Mouse (Mus musculus): ENCODE data around the gene Tmem81. TPM values are rescaled to one million over a fixed set of nuclear protein-coding genes. Genes with fewer than 3 reads are reported as not detected.
A peak's percentile ranks its signal among the peaks of the same experiment; 100 is the strongest.

The Tmem81 gene
- polyA plus RNA-seq, 1 experiment from 2014 or later = 2.5 TPM

- no peak for ATAC-seq (replicated peaks; ENCODE audit: low FRiP score)
- no peaks in the 10 kb centered on the region for H3K36me3 ChIP-seq (ENCODE audit: control insufficient read depth, insufficient read depth, low read length)
- H3K4me2 ChIP-seq = no peak overlapping the region
- DNase-seq (ENCODE audit: low spot score) = no peak
- no peak overlapping the region for H3K27ac ChIP-seq (ENCODE audit: low read depth, low read length)
- 23% methylated on average over 4 of the region's 4 CpGs for WGBS
- H3K4me3 ChIP-seq (ENCODE audit: low read depth, low read length) = no peak overlapping the region
- no peaks in the 10 kb centered on the region for H3K9me3 ChIP-seq (ENCODE audit: control insufficient read depth, low read length)
- no peaks in the 10 kb centered on the region for H3K4me1 ChIP-seq (replicated peaks; ENCODE audit: control insufficient read depth, insufficient read depth, low read length)
- H3K9ac ChIP-seq (ENCODE audit: low read depth, low read length) = no peak overlapping the region
- no peaks in the 10 kb centered on the region for H3K27me3 ChIP-seq (replicated peaks; ENCODE audit: control insufficient read depth, insufficient read depth, low read length)
Observed at GRCm38 (mm10) chr1:132523920-132524319, 17.9 kb downstream of the Tmem81 start.

DNA sequence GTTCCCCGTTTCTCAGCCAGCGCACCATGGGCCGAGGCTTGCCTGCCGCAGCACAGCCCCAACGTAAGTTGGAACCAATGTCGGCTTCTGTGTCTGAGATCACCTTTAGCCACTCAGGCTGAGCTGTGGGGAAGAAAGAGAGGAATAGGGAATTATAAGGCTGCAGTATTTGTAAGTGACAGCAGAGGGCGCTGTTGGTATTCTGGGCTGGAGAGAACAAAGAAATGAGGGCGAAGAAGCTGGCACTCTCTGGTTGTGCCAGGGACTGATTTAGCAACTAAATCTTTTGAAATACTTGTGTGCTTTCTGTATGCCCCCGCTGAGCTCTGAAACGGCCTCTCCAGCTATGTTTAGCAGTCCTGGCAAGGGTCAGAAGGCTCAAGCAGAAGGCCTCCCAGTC is 19.8 kb downstream of the Tmem81 start:
- DNase-seq (ENCODE audit: low spot score) (peak; percentile 58), ATAC-seq (replicated peaks; ENCODE audit: low FRiP score) (no peak)
- Histone ChIP-seq H3K9ac (ENCODE audit: low read depth, low read length) (no peak overlapping the region), H3K4me1 (replicated peaks; ENCODE audit: control insufficient read depth, insufficient read depth, low read length) (no peaks in the 10 kb centered on the region), H3K9me3 (ENCODE audit: control insufficient read depth, low read length) (no peaks in the 10 kb centered on the region), H3K4me3 (ENCODE audit: low read depth, low read length) (no peak overlapping the region), H3K36me3 (ENCODE audit: control insufficient read depth, insufficient read depth, low read length) (no peaks in the 10 kb centered on the region), H3K27me3 (replicated peaks; ENCODE audit: control insufficient read depth, insufficient read depth, low read length) (no peaks in the 10 kb centered on the region), H3K27ac (ENCODE audit: low read depth, low read length) (no peak overlapping the region), H3K4me2 (no peak overlapping the region)
- 10% methylated on average over 10 of the region's 10 CpGs for WGBS

GRCm38 (mm10) chr1:132528071-132528470 is 22.0 kb downstream of the Tmem81 start:
- Histone ChIP-seq H3K27me3 (replicated peaks; ENCODE audit: control insufficient read depth, insufficient read depth, low read length) (peaks cover 2% of the 10 kb centered on the region; the same call in 1 of the 2 replicates), H3K9me3 (ENCODE audit: control insufficient read depth, low read length) (no peaks in the 10 kb centered on the region), H3K9ac (ENCODE audit: low read depth, low read length) (no peak overlapping the region), H3K36me3 (ENCODE audit: control insufficient read depth, insufficient read depth, low read length) (no peaks in the 10 kb centered on the region), H3K4me1 (replicated peaks; ENCODE audit: control insufficient read depth, insufficient read depth, low read length) (no peaks in the 10 kb centered on the region), H3K4me3 (ENCODE audit: low read depth, low read length) (no peak overlapping the region), H3K4me2 (no peak overlapping the region), H3K27ac (ENCODE audit: low read depth, low read length) (no peak overlapping the region)
- DNase-seq (ENCODE audit: low spot score) (no peak), ATAC-seq (replicated peaks; ENCODE audit: low FRiP score) (no peak)
- 92% methylated on average over 13 of the region's 13 CpGs for WGBS

DNA sequence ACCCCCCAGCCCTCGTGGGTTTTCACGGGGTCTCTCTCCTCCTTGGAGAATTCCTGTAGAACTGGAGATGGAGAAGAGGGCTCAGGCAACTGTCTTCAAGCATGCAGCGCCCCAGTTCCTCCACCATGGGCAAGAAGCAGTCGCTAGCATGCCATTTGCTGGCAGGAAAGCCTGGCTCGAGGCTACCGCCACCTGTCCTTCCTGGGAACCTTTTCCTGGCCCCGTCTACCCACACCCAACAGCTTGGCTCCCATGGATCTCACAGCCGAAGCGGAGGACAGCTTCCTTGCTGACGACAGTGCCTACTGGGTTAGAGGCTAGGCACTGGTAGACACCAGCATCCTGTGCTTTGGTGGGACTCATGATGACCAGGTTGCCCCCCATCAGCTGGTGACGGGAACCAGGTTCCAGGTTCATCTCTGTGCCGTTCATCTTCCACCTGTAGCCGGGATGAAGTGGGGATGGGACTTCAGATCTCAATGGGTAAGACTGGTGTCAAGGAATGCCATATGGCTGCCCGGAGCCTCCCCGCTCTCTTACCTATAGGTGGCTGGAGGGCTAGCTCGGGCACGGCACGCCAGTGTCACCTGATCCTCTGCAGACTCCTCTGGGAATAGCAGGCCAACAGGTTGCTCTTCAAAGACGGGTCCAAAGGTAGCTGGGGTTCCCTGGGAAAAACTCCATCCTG is 22.8 kb downstream of the Tmem81 start:
- Histone ChIP-seq H3K9ac (ENCODE audit: low read depth, low read length) (no peak overlapping the region), H3K4me2 (no peak overlapping the region), H3K36me3 (ENCODE audit: control insufficient read depth, insufficient read depth, low read length) (no peaks in the 10 kb centered on the region), H3K27ac (ENCODE audit: low read depth, low read length) (no peak overlapping the region), H3K9me3 (ENCODE audit: control insufficient read depth, low read length) (no peaks in the 10 kb centered on the region), H3K4me3 (ENCODE audit: low read depth, low read length) (no peak overlapping the region), H3K4me1 (replicated peaks; ENCODE audit: control insufficient read depth, insufficient read depth, low read length) (no peaks in the 10 kb centered on the region), H3K27me3 (replicated peaks; ENCODE audit: control insufficient read depth, insufficient read depth, low read length) (peaks cover 8% of the 10 kb centered on the region; the same call in 1 of the 2 replicates)
- DNase-seq (ENCODE audit: low spot score) (no peak), ATAC-seq (replicated peaks; ENCODE audit: low FRiP score) (no peak)
- WGBS = 83% methylated on average over 19 of the region's 19 CpGs

DNA sequence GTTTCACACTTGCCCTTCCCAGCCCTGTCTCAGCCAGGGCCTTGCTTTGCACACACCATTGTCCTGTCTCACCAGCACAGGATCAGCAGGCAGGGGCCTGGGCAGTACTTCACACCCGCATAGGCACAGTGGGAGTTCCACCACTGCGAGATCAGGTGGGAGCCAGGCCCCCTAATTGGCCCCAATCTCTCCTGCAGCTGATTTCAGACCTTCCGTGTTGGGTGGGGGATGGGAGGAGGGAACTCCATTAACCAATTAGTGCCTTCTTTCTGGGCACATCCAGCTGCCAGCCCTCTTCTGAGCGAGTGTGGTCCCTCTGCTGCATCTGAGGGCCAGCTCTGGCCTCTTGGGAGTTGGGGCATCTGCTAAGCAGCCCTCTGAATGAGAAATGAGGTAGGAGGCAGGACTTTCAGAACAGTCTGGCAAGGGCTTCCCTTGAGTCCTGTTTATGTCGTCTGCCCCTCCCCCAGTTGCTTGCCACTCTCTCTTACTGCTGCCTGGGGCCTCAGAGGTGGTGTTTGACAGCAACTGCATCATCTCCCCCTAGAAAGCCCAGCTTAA is 24.7 kb downstream of the Tmem81 start:
- ATAC-seq (replicated peaks; ENCODE audit: low FRiP score) (no peak), DNase-seq (ENCODE audit: low spot score) (no peak)
- Histone ChIP-seq H3K4me3 (ENCODE audit: low read depth, low read length) (no peak overlapping the region), H3K9ac (ENCODE audit: low read depth, low read length) (no peak overlapping the region), H3K9me3 (ENCODE audit: control insufficient read depth, low read length) (no peaks in the 10 kb centered on the region), H3K36me3 (ENCODE audit: control insufficient read depth, insufficient read depth, low read length) (no peaks in the 10 kb centered on the region), H3K4me2 (no peak overlapping the region), H3K4me1 (replicated peaks; ENCODE audit: control insufficient read depth, insufficient read depth, low read length) (no peaks in the 10 kb centered on the region), H3K27me3 (replicated peaks; ENCODE audit: control insufficient read depth, insufficient read depth, low read length) (peaks cover 8% of the 10 kb centered on the region; the same call in 1 of the 2 replicates), H3K27ac (ENCODE audit: low read depth, low read length) (no peak overlapping the region)
- 2% methylated on average over 5 of the region's 5 CpGs for WGBS

DNA sequence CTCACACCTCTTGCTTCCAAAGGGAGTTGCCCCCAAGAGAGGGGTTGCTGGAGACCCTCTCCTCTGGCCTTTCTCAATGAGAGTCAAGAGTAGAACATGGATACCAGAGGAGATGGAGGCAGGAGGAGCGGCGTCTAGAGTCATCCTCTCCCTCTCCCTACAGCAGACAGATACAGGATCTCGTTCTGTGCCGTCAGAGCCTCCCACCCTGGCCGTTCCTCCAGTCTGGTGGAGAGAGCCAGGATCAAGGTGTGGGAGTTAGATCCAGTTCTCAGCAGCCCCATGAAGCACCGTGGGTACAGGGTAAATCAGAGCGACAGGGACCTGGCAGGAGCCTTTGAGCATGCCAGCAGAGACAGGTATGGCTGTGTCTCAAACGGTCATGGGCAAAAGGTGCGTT is 26.5 kb downstream of the Tmem81 start:
- Histone ChIP-seq H3K4me3 (ENCODE audit: low read depth, low read length) (no peak overlapping the region), H3K4me2 (no peak overlapping the region), H3K4me1 (replicated peaks; ENCODE audit: control insufficient read depth, insufficient read depth, low read length) (no peaks in the 10 kb centered on the region), H3K9ac (ENCODE audit: low read depth, low read length) (no peak overlapping the region), H3K27ac (ENCODE audit: low read depth, low read length) (no peak overlapping the region), H3K36me3 (ENCODE audit: control insufficient read depth, insufficient read depth, low read length) (no peaks in the 10 kb centered on the region), H3K27me3 (replicated peaks; ENCODE audit: control insufficient read depth, insufficient read depth, low read length) (peaks cover 8% of the 10 kb centered on the region; the same call in 1 of the 2 replicates), H3K9me3 (ENCODE audit: control insufficient read depth, low read length) (no peaks in the 10 kb centered on the region)
- no peak for DNase-seq (ENCODE audit: low spot score)
- no peak for ATAC-seq (replicated peaks; ENCODE audit: low FRiP score)
- WGBS = 50% methylated on average over 9 of the region's 9 CpGs

- H3K27ac ChIP-seq (ENCODE audit: low read depth, low read length) = no peak overlapping the region
- no peaks in the 10 kb centered on the region for H3K36me3 ChIP-seq (ENCODE audit: control insufficient read depth, insufficient read depth, low read length)
- H3K4me2 ChIP-seq = no peak overlapping the region
- H3K27me3 ChIP-seq (replicated peaks; ENCODE audit: control insufficient read depth, insufficient read depth, low read length) = peaks cover 11% of the 10 kb centered on the region; the same call in 1 of the 2 replicates
- H3K4me1 ChIP-seq (replicated peaks; ENCODE audit: control insufficient read depth, insufficient read depth, low read length) = no peaks in the 10 kb centered on the region
- ATAC-seq (replicated peaks; ENCODE audit: low FRiP score) (no peak), DNase-seq (ENCODE audit: low spot score) (no peak)
- no peak overlapping the region for H3K4me3 ChIP-seq (ENCODE audit: low read depth, low read length)
- WGBS = 2% methylated on average over 5 of the region's 8 CpGs
- no peak overlapping the region for H3K9ac ChIP-seq (ENCODE audit: low read depth, low read length)
- H3K9me3 ChIP-seq (ENCODE audit: control insufficient read depth, low read length) = no peaks in the 10 kb centered on the region
Observed at GRCm38 (mm10) chr1:132533840-132534239, 27.8 kb downstream of the Tmem81 start.

DNA sequence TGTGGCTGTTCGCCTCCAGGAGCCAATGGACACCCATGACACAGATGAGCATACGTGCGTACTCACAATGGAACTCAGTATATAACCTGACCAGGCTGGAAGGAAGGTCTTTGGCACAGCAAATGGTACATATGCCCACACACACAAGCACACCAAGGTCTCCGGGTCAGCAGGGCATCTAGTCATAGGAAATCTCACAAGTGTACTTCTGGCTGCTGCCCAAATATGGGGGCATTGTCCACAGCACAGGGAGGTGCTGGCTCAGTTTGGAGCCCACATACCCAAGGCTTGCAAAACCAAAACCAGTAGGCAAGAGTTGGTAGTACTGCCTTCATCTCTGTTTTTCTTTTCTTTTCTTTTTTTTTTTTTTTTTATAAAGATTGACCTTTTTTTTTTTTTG is 29.5 kb downstream of the Tmem81 start:
- DNase-seq (ENCODE audit: low spot score) = no peak
- WGBS = 88% methylated on average over 4 of the region's 4 CpGs
- Histone ChIP-seq H3K9me3 (ENCODE audit: control insufficient read depth, low read length) (no peaks in the 10 kb centered on the region), H3K4me3 (ENCODE audit: low read depth, low read length) (no peak overlapping the region), H3K4me1 (replicated peaks; ENCODE audit: control insufficient read depth, insufficient read depth, low read length) (no peaks in the 10 kb centered on the region), H3K27me3 (replicated peaks; ENCODE audit: control insufficient read depth, insufficient read depth, low read length) (peaks cover 27% of the 10 kb centered on the region), H3K36me3 (ENCODE audit: control insufficient read depth, insufficient read depth, low read length) (no peaks in the 10 kb centered on the region), H3K27ac (ENCODE audit: low read depth, low read length) (no peak overlapping the region), H3K4me2 (no peak overlapping the region), H3K9ac (ENCODE audit: low read depth, low read length) (no peak overlapping the region)
- ATAC-seq (replicated peaks; ENCODE audit: low FRiP score) = no peak

DNA sequence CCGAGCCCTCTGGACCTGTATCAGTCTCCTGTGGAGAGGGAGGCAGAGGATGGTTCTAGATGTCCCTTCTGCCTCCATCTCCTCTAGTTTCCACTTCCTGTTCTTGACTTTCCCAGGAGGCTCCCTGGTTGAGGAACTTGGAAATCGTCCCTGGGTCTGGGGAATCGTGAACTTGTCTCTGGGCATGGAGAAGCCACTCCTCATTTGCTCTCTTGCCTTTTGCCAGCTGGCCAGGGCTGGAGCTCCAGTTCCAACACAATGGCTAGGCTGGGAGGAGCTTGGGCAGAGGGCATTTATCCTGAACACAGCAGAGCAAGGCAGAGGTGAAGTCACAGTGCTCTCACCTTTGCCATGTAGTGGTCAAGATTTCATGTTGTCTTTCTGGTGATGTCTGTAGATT is 30.4 kb downstream of the Tmem81 start:
- ATAC-seq (replicated peaks; ENCODE audit: low FRiP score) (no peak), DNase-seq (ENCODE audit: low spot score) (no peak)
- H3K36me3 ChIP-seq (ENCODE audit: control insufficient read depth, insufficient read depth, low read length) = no peaks in the 10 kb centered on the region
- WGBS = 63% methylated on average over 3 of the region's 3 CpGs
- H3K4me1 ChIP-seq (replicated peaks; ENCODE audit: control insufficient read depth, insufficient read depth, low read length) = no peaks in the 10 kb centered on the region; the same call in 1 of the 2 replicates
- no peak overlapping the region for H3K4me3 ChIP-seq (ENCODE audit: low read depth, low read length)
- H3K9me3 ChIP-seq (ENCODE audit: control insufficient read depth, low read length) = no peaks in the 10 kb centered on the region
- peaks cover 36% of the 10 kb centered on the region for H3K27me3 ChIP-seq (replicated peaks; ENCODE audit: control insufficient read depth, insufficient read depth, low read length)
- no peak overlapping the region for H3K27ac ChIP-seq (ENCODE audit: low read depth, low read length)
- H3K4me2 ChIP-seq = no peak overlapping the region
- no peak overlapping the region for H3K9ac ChIP-seq (ENCODE audit: low read depth, low read length)
